Mouse (Mus musculus) hindbrain, embryonic 12.5 days (tissue): Measurements from ENCODE around the gene Cox6b2. TPM values are rescaled to one million over a fixed set of nuclear protein-coding genes. Genes with fewer than 3 reads are reported as not detected.

Experiments
- ATAC-seq: fragments of 200-750 bp; cut with Nextera tagmentation; 2 replicates; pipeline ENCODE4 v1.8.0; 2017; ENCODE audit warnings: moderate TSS enrichment; ENCODE audit not compliant: low FRiP score
- H3K27ac ChIP-seq: fragments of 300-500 bp; sonication (generic); 2 replicates; pipeline ENCODE4 v1.5.1; 2016; ENCODE audit warnings: mild to moderate bottlenecking
- H3K27me3 ChIP-seq: fragments of 300-500 bp; sonication (generic); 2 replicates; pipeline ENCODE4 v1.6.1; 2016; ENCODE audit warnings: mild to moderate bottlenecking
- H3K36me3 ChIP-seq: fragments of 300-500 bp; sonication (generic); 2 replicates; pipeline ENCODE4 v1.6.1; 2016; ENCODE audit warnings: mild to moderate bottlenecking
- H3K4me1 ChIP-seq: fragments of 300-500 bp; sonication (generic); 2 replicates; pipeline ENCODE4 v1.6.1; 2016
- H3K4me2 ChIP-seq: fragments of 300-500 bp; sonication (generic); replicated peaks from 2 replicates; pipeline ENCODE4 v1.6.1; 2016; ENCODE audit warnings: mild to moderate bottlenecking
- H3K4me3 ChIP-seq: fragments of 300-500 bp; sonication (generic); 2 replicates; pipeline ENCODE4 v1.5.1; 2016; ENCODE audit warnings: mild to moderate bottlenecking
- H3K9ac ChIP-seq: fragments of 300-500 bp; sonication (generic); 2 replicates; pipeline ENCODE4 v1.6.1; 2016; ENCODE audit warnings: mild to moderate bottlenecking, moderate library complexity
- H3K9me3 ChIP-seq: fragments of 300-500 bp; sonication (generic); replicated peaks from 2 replicates; pipeline ENCODE4 v1.6.1; 2016; ENCODE audit warnings: mild to moderate bottlenecking
- WGBS: fragments of 180-500 bp; shearing (Covaris S2); methylation state at CpG from one replicate; pipeline ENCODE4 v1.1.7; 2016; 5-methylcytosine and 5-hydroxymethylcytosine counted together
- polyA plus RNA-seq: library from polyadenylated mRNA; unstranded; fragments of >200 nt; fragmentation: Nextera tagmentation; extraction: Ambion mirVana; gene quantifications from 2 replicates; pipeline ENCODE4 v1.2.1, GENCODE M21; 2016

Cox6b2 gene
- polyA plus RNA-seq, 1 experiment from 2014 or later = 37.6 TPM

- no peak overlapping the region for H3K4me2 ChIP-seq
- WGBS = 83% methylated on average over 4 of the region's 4 CpGs
- no peak overlapping the region for H3K4me3 ChIP-seq
- no peak overlapping the region for H3K27ac ChIP-seq
- H3K4me1 ChIP-seq = peaks cover 25% of the 10 kb centered on the region
- H3K9ac ChIP-seq = no peak overlapping the region
- no peak for ATAC-seq
- no peaks in the 10 kb centered on the region for H3K9me3 ChIP-seq
- H3K36me3 ChIP-seq = peaks cover 26% of the 10 kb centered on the region
- H3K27me3 ChIP-seq = 0 out of 2 replicates have a peak, but pooled peaks cover 6% of the 10 kb centered on the region
Measured at GRCm38 (mm10) chr7:4748321-4748720, 4.6 kb downstream of the Cox6b2 start.

- Histone ChIP-seq H3K27ac (no peak overlapping the region), H3K36me3 (peaks cover 35% of the 10 kb centered on the region), H3K27me3 (0 out of 2 replicates have a peak, but pooled peaks cover 6% of the 10 kb centered on the region), H3K4me1 (peaks cover 25% of the 10 kb centered on the region), H3K4me2 (no peak overlapping the region), H3K4me3 (no peak overlapping the region), H3K9ac (no peak overlapping the region), H3K9me3 (no peaks in the 10 kb centered on the region)
- no peak for ATAC-seq
- WGBS = 80% methylated on average over 9 of the region's 9 CpGs
Measured at GRCm38 (mm10) chr7:4747156-4747899, 5.6 kb downstream of the Cox6b2 start.

GRCm38 (mm10) chr7:4746326-4746980, 6.4 kb downstream of the Cox6b2 start:
- Histone ChIP-seq H3K4me3 (no peak overlapping the region), H3K27ac (no peak overlapping the region), H3K27me3 (no peaks in the 10 kb centered on the region), H3K9ac (no peak overlapping the region), H3K4me1 (peaks cover 25% of the 10 kb centered on the region), H3K9me3 (no peaks in the 10 kb centered on the region), H3K36me3 (peaks cover 39% of the 10 kb centered on the region), H3K4me2 (no peak overlapping the region)
- no peak for ATAC-seq
- WGBS = 87% methylated on average over 22 of the region's 22 CpGs

- WGBS = 85% methylated on average over 6 of the region's 6 CpGs
- H3K27me3 ChIP-seq = no peaks in the 10 kb centered on the region
- no peak overlapping the region for H3K4me2 ChIP-seq
- ATAC-seq = no peak
- peaks cover 39% of the 10 kb centered on the region for H3K36me3 ChIP-seq
- H3K27ac ChIP-seq = no peak overlapping the region
- no peak overlapping the region for H3K4me3 ChIP-seq
- H3K4me1 ChIP-seq = peaks cover 33% of the 10 kb centered on the region
- no peaks in the 10 kb centered on the region for H3K9me3 ChIP-seq
- no peak overlapping the region for H3K9ac ChIP-seq
Measured at GRCm38 (mm10) chr7:4744886-4745285, 8.0 kb downstream of the Cox6b2 start.

- no peak overlapping the region for H3K4me3 ChIP-seq
- WGBS = 76% methylated on average over 2 of the region's 2 CpGs
- H3K9ac ChIP-seq = peak overlapping the region; percentile 19; the same call in 1 of the 2 replicates
- H3K4me2 ChIP-seq = no peak overlapping the region
- H3K9me3 ChIP-seq = no peaks in the 10 kb centered on the region
- no peak overlapping the region for H3K27ac ChIP-seq
- peaks cover 40% of the 10 kb centered on the region for H3K4me1 ChIP-seq
- peaks cover 39% of the 10 kb centered on the region for H3K36me3 ChIP-seq
- no peak for ATAC-seq
- H3K27me3 ChIP-seq = no peaks in the 10 kb centered on the region
Measured at GRCm38 (mm10) chr7:4743354-4743753, 9.5 kb downstream of the Cox6b2 start.

- peaks cover 40% of the 10 kb centered on the region for H3K4me1 ChIP-seq
- H3K9me3 ChIP-seq = no peaks in the 10 kb centered on the region
- ATAC-seq = no peak
- H3K9ac ChIP-seq = no peak overlapping the region
- H3K27ac ChIP-seq = no peak overlapping the region
- H3K36me3 ChIP-seq = peaks cover 39% of the 10 kb centered on the region
- 0 out of 2 replicates have a peak overlapping the region, but pooled peaks have one; percentile 88 for H3K4me2 ChIP-seq
- WGBS = 75% methylated on average over 6 of the region's 6 CpGs
- H3K27me3 ChIP-seq = no peaks in the 10 kb centered on the region
- no peak overlapping the region for H3K4me3 ChIP-seq
Measured at GRCm38 (mm10) chr7:4742482-4742819, 10.4 kb downstream of the Cox6b2 start.

GRCm38 (mm10) chr7:4741672-4742481, 11.0 kb downstream of the Cox6b2 start:
- H3K9me3 ChIP-seq = no peaks in the 10 kb centered on the region
- peak overlapping the region; percentile 91 for H3K27ac ChIP-seq
- H3K9ac ChIP-seq = peak overlapping the region; percentile 90; the same call in 1 of the 2 replicates
- peaks cover 39% of the 10 kb centered on the region for H3K4me1 ChIP-seq
- no peaks in the 10 kb centered on the region for H3K27me3 ChIP-seq
- H3K4me2 ChIP-seq = peak overlapping the region; percentile 88
- peaks cover 36% of the 10 kb centered on the region for H3K36me3 ChIP-seq
- no peak for ATAC-seq
- peak overlapping the region; percentile 64; the same call in 1 of the 2 replicates for H3K4me3 ChIP-seq
- 83% methylated on average over 21 of the region's 21 CpGs for WGBS

GRCm38 (mm10) chr7:4741151-4741550, 11.7 kb downstream of the Cox6b2 start:
- Histone ChIP-seq H3K4me3 (peak overlapping the region; percentile 64), H3K27me3 (no peaks in the 10 kb centered on the region), H3K27ac (peak overlapping the region; percentile 91), H3K9me3 (no peaks in the 10 kb centered on the region), H3K9ac (peak overlapping the region; percentile 90), H3K36me3 (peaks cover 29% of the 10 kb centered on the region), H3K4me2 (peak overlapping the region; percentile 88), H3K4me1 (peaks cover 35% of the 10 kb centered on the region)
- no peak for ATAC-seq
- 3% methylated on average over 4 of the region's 4 CpGs for WGBS

GRCm38 (mm10) chr7:4740309-4740727, 12.6 kb downstream of the Cox6b2 start:
- WGBS = 0% methylated on average over 14 of the region's 14 CpGs
- Histone ChIP-seq H3K27ac (peak overlapping the region; percentile 91), H3K4me3 (peak overlapping the region; percentile 64), H3K36me3 (peaks cover 20% of the 10 kb centered on the region), H3K4me2 (peak overlapping the region; percentile 88), H3K9ac (peak overlapping the region; percentile 90), H3K9me3 (no peaks in the 10 kb centered on the region), H3K4me1 (peaks cover 35% of the 10 kb centered on the region), H3K27me3 (no peaks in the 10 kb centered on the region)
- ATAC-seq = peak; percentile 48

- Histone ChIP-seq H3K27ac (peak within 1 kb of the TSS; percentile 91), H3K27me3 (no peaks in the 10 kb centered on the region), H3K9me3 (no peaks in the 10 kb centered on the region), H3K4me3 (peak within 1 kb of the TSS; percentile 64), H3K36me3 (peaks cover 17% of the 10 kb centered on the region), H3K9ac (peak within 1 kb of the TSS; percentile 90), H3K4me1 (peaks cover 35% of the 10 kb centered on the region), H3K4me2 (peak within 1 kb of the TSS; percentile 88)
- ATAC-seq = peak; percentile 98
- under 1% methylated on average over 35 of the region's 44 CpGs for WGBS
Measured at GRCm38 (mm10) chr7:4739544-4740275, 13.2 kb downstream of the Cox6b2 start, which contains the start of gene Kmt5c. Gene Kmt5c, plus strand, starts transcription at chr7:4740115.

GRCm38 (mm10) chr7:4739041-4739543, 13.8 kb downstream of the Cox6b2 start:
- peak overlapping the region; percentile 79 for H3K27ac ChIP-seq
- peaks cover 35% of the 10 kb centered on the region for H3K4me1 ChIP-seq
- no peaks in the 10 kb centered on the region for H3K9me3 ChIP-seq
- WGBS = 44% methylated on average over 10 of the region's 10 CpGs
- H3K4me2 ChIP-seq = peak overlapping the region; percentile 53
- ATAC-seq = no peak
- H3K9ac ChIP-seq = no peak overlapping the region; the same call in 1 of the 2 replicates
- peak overlapping the region; percentile 31 for H3K4me3 ChIP-seq
- no peaks in the 10 kb centered on the region for H3K27me3 ChIP-seq
- peaks cover 14% of the 10 kb centered on the region; the same call in 1 of the 2 replicates for H3K36me3 ChIP-seq
